Mouse (Mus musculus): ENCODE results near the gene Gosr2. TPM values are rescaled to one million over a fixed set of nuclear protein-coding genes. Genes with fewer than 3 reads are reported as not detected.

Gene Gosr2
- polyA plus RNA-seq, 1 experiment from 2014 or later = 79.2 TPM

- Histone ChIP-seq H3K9ac (ENCODE audit: low read length) (peak overlapping the region; percentile 92), H3K4me3 (ENCODE audit: low read length) (peak overlapping the region; percentile 94), H3K4me1 (replicated peaks; ENCODE audit: control insufficient read depth, insufficient read depth, low read length) (0 out of 2 replicates have a peak, but pooled peaks cover 4% of the 10 kb centered on the region), H3K27me3 (ENCODE audit: control insufficient read depth, insufficient read depth, low read depth, low read length) (no peaks in the 10 kb centered on the region), H3K36me3 (ENCODE audit: control insufficient read depth, insufficient read depth, low read length) (no peaks in the 10 kb centered on the region; the same call in 1 of the 2 replicates), H3K9me3 (ENCODE audit: control insufficient read depth, low read length) (no peaks in the 10 kb centered on the region), H3K4me2 (ENCODE audit: low read depth, low read length) (peak overlapping the region; percentile 71), H3K27ac (ENCODE audit: low read length) (peak overlapping the region; percentile 99)
- 66% methylated on average over 2 of the region's 2 CpGs for WGBS
- no peak for ATAC-seq (ENCODE audit: low read depth)
Observed at GRCm38 (mm10) chr11:103698226-103698625, 528 bp upstream of the Gosr2 start.

- H3K4me2 ChIP-seq (ENCODE audit: low read depth, low read length) = peak overlapping the region; percentile 71
- H3K9ac ChIP-seq (ENCODE audit: low read length) = peak overlapping the region; percentile 92
- no peaks in the 10 kb centered on the region for H3K9me3 ChIP-seq (ENCODE audit: control insufficient read depth, low read length)
- peak overlapping the region; percentile 94 for H3K4me3 ChIP-seq (ENCODE audit: low read length)
- H3K36me3 ChIP-seq (ENCODE audit: control insufficient read depth, insufficient read depth, low read length) = no peaks in the 10 kb centered on the region
- H3K27ac ChIP-seq (ENCODE audit: low read length) = peak overlapping the region; percentile 99
- H3K4me1 ChIP-seq (replicated peaks; ENCODE audit: control insufficient read depth, insufficient read depth, low read length) = 0 out of 2 replicates have a peak, but pooled peaks cover 4% of the 10 kb centered on the region
- ATAC-seq (ENCODE audit: low read depth) = peak; percentile 59
- H3K27me3 ChIP-seq (ENCODE audit: control insufficient read depth, insufficient read depth, low read depth, low read length) = no peaks in the 10 kb centered on the region
- WGBS = under 1% methylated on average over 18 of the region's 18 CpGs
Observed at GRCm38 (mm10) chr11:103696851-103697564, 690 bp downstream of the Gosr2 start.

GRCm38 (mm10) chr11:103693241-103693640, 4.5 kb downstream of the Gosr2 start:
- ATAC-seq (ENCODE audit: low read depth) = no peak
- no peaks in the 10 kb centered on the region for H3K27me3 ChIP-seq (ENCODE audit: control insufficient read depth, insufficient read depth, low read depth, low read length)
- H3K9ac ChIP-seq (ENCODE audit: low read length) = no peak overlapping the region
- no peaks in the 10 kb centered on the region; the same call in 1 of the 2 replicates for H3K36me3 ChIP-seq (ENCODE audit: control insufficient read depth, insufficient read depth, low read length)
- no peak overlapping the region for H3K4me3 ChIP-seq (ENCODE audit: low read length)
- no peak overlapping the region for H3K27ac ChIP-seq (ENCODE audit: low read length)
- no peaks in the 10 kb centered on the region for H3K9me3 ChIP-seq (ENCODE audit: control insufficient read depth, low read length)
- 67% methylated on average over 1 of the region's 1 CpGs for WGBS
- 0 out of 2 replicates have a peak, but pooled peaks cover under 1% of the 10 kb centered on the region for H3K4me1 ChIP-seq (replicated peaks; ENCODE audit: control insufficient read depth, insufficient read depth, low read length)
- no peak overlapping the region for H3K4me2 ChIP-seq (ENCODE audit: low read depth, low read length)

- H3K27me3 ChIP-seq (ENCODE audit: control insufficient read depth, insufficient read depth, low read depth, low read length) = no peaks in the 10 kb centered on the region
- WGBS = 79% methylated on average over 1 of the region's 1 CpGs
- no peaks in the 10 kb centered on the region for H3K4me1 ChIP-seq (replicated peaks; ENCODE audit: control insufficient read depth, insufficient read depth, low read length)
- H3K27ac ChIP-seq (ENCODE audit: low read length) = no peak overlapping the region
- H3K36me3 ChIP-seq (ENCODE audit: control insufficient read depth, insufficient read depth, low read length) = peaks cover 12% of the 10 kb centered on the region
- ATAC-seq (ENCODE audit: low read depth) = no peak
- no peak overlapping the region for H3K4me2 ChIP-seq (ENCODE audit: low read depth, low read length)
- no peaks in the 10 kb centered on the region for H3K9me3 ChIP-seq (ENCODE audit: control insufficient read depth, low read length)
- H3K9ac ChIP-seq (ENCODE audit: low read length) = no peak overlapping the region
- H3K4me3 ChIP-seq (ENCODE audit: low read length) = no peak overlapping the region
Observed at GRCm38 (mm10) chr11:103691036-103691435, 6.7 kb downstream of the Gosr2 start.

- H3K9ac ChIP-seq (ENCODE audit: low read length) = no peak overlapping the region
- H3K4me1 ChIP-seq (replicated peaks; ENCODE audit: control insufficient read depth, insufficient read depth, low read length) = no peaks in the 10 kb centered on the region
- WGBS = 46% methylated on average over 3 of the region's 3 CpGs
- no peaks in the 10 kb centered on the region for H3K27me3 ChIP-seq (ENCODE audit: control insufficient read depth, insufficient read depth, low read depth, low read length)
- no peak for ATAC-seq (ENCODE audit: low read depth)
- no peak overlapping the region for H3K4me2 ChIP-seq (ENCODE audit: low read depth, low read length)
- H3K9me3 ChIP-seq (ENCODE audit: control insufficient read depth, low read length) = no peaks in the 10 kb centered on the region
- H3K4me3 ChIP-seq (ENCODE audit: low read length) = no peak overlapping the region
- peaks cover 24% of the 10 kb centered on the region for H3K36me3 ChIP-seq (ENCODE audit: control insufficient read depth, insufficient read depth, low read length)
- no peak overlapping the region for H3K27ac ChIP-seq (ENCODE audit: low read length)
Observed at GRCm38 (mm10) chr11:103688980-103689378, 8.7 kb downstream of the Gosr2 start.

GRCm38 (mm10) chr11:103688271-103688979, 9.3 kb downstream of the Gosr2 start:
- peaks cover 29% of the 10 kb centered on the region for H3K36me3 ChIP-seq (ENCODE audit: control insufficient read depth, insufficient read depth, low read length)
- no peaks in the 10 kb centered on the region for H3K9me3 ChIP-seq (ENCODE audit: control insufficient read depth, low read length)
- no peak overlapping the region for H3K27ac ChIP-seq (ENCODE audit: low read length)
- no peaks in the 10 kb centered on the region for H3K27me3 ChIP-seq (ENCODE audit: control insufficient read depth, insufficient read depth, low read depth, low read length)
- no peak for ATAC-seq (ENCODE audit: low read depth)
- H3K4me3 ChIP-seq (ENCODE audit: low read length) = no peak overlapping the region
- no peaks in the 10 kb centered on the region for H3K4me1 ChIP-seq (replicated peaks; ENCODE audit: control insufficient read depth, insufficient read depth, low read length)
- 61% methylated on average over 6 of the region's 6 CpGs for WGBS
- H3K4me2 ChIP-seq (ENCODE audit: low read depth, low read length) = no peak overlapping the region
- H3K9ac ChIP-seq (ENCODE audit: low read length) = no peak overlapping the region

GRCm38 (mm10) chr11:103686706-103687105, 11.0 kb downstream of the Gosr2 start:
- Histone ChIP-seq H3K4me3 (ENCODE audit: low read length) (no peak overlapping the region), H3K9ac (ENCODE audit: low read length) (no peak overlapping the region), H3K27ac (ENCODE audit: low read length) (no peak overlapping the region), H3K27me3 (ENCODE audit: control insufficient read depth, insufficient read depth, low read depth, low read length) (no peaks in the 10 kb centered on the region), H3K9me3 (ENCODE audit: control insufficient read depth, low read length) (no peaks in the 10 kb centered on the region), H3K4me1 (replicated peaks; ENCODE audit: control insufficient read depth, insufficient read depth, low read length) (no peaks in the 10 kb centered on the region), H3K36me3 (ENCODE audit: control insufficient read depth, insufficient read depth, low read length) (peaks cover 42% of the 10 kb centered on the region), H3K4me2 (ENCODE audit: low read depth, low read length) (no peak overlapping the region)
- 87% methylated on average over 6 of the region's 6 CpGs for WGBS
- ATAC-seq (ENCODE audit: low read depth) = no peak

- Histone ChIP-seq H3K4me2 (ENCODE audit: low read depth, low read length) (no peak overlapping the region), H3K9me3 (ENCODE audit: control insufficient read depth, low read length) (no peaks in the 10 kb centered on the region), H3K36me3 (ENCODE audit: control insufficient read depth, insufficient read depth, low read length) (peaks cover 52% of the 10 kb centered on the region), H3K9ac (ENCODE audit: low read length) (no peak overlapping the region), H3K4me1 (replicated peaks; ENCODE audit: control insufficient read depth, insufficient read depth, low read length) (no peaks in the 10 kb centered on the region), H3K4me3 (ENCODE audit: low read length) (no peak overlapping the region), H3K27me3 (ENCODE audit: control insufficient read depth, insufficient read depth, low read depth, low read length) (no peaks in the 10 kb centered on the region), H3K27ac (ENCODE audit: low read length) (no peak overlapping the region)
- 86% methylated on average over 7 of the region's 7 CpGs for WGBS
- ATAC-seq (ENCODE audit: low read depth) = no peak
Observed at GRCm38 (mm10) chr11:103685261-103685736, 12.4 kb downstream of the Gosr2 start.

GRCm38 (mm10) chr11:103683667-103684334, 13.9 kb downstream of the Gosr2 start:
- Histone ChIP-seq H3K36me3 (ENCODE audit: control insufficient read depth, insufficient read depth, low read length) (peaks cover 61% of the 10 kb centered on the region), H3K4me2 (ENCODE audit: low read depth, low read length) (no peak overlapping the region), H3K9me3 (ENCODE audit: control insufficient read depth, low read length) (no peaks in the 10 kb centered on the region), H3K4me3 (ENCODE audit: low read length) (no peak overlapping the region), H3K27me3 (ENCODE audit: control insufficient read depth, insufficient read depth, low read depth, low read length) (no peaks in the 10 kb centered on the region), H3K9ac (ENCODE audit: low read length) (no peak overlapping the region), H3K27ac (ENCODE audit: low read length) (no peak overlapping the region), H3K4me1 (replicated peaks; ENCODE audit: control insufficient read depth, insufficient read depth, low read length) (no peaks in the 10 kb centered on the region)
- WGBS = 79% methylated on average over 11 of the region's 11 CpGs
- no peak for ATAC-seq (ENCODE audit: low read depth)

Data from lung, embryonic 16.5 days (tissue).